Mouse (Mus musculus) testis, adult 2 months (tissue): ENCODE measurements around the gene Anks6.

ENCODE experiments used
- CTCF ChIP-seq: fragments of 200-500 bp; IDR thresholded peaks from 2 replicates; pipeline ENCODE4 v1.5.1; 2012; ENCODE audit warnings: low read depth, mild to moderate bottlenecking, inconsistent platforms, low read length, moderate library complexity; ENCODE audit not compliant: control insufficient read depth, insufficient read depth, insufficient replicate concordance
- POLR2A ChIP-seq: fragments of 200-500 bp; IDR thresholded peaks from 2 replicates; pipeline ENCODE4 v1.6.1; 2012; ENCODE audit warnings: low read depth, mild to moderate bottlenecking, inconsistent platforms, low read length, moderate library complexity; ENCODE audit not compliant: control insufficient read depth

GRCm38 (mm10) chr4:47075054-47075453, 17.8 kb upstream of the Anks6 start:
- TF ChIP-seq POLR2A (no peak), CTCF (no peak)
